Comparison of ENCODE assay signal across 8 mouse cellular contexts in genomic region chr3:57651231-57651864, GRCm38 (mm10). TPM values are rescaled to one million over a fixed set of nuclear protein-coding genes. Genes with fewer than 3 reads are reported as not detected.
DNase-seq lines count a peak whose midpoint lies in the region; ATAC-seq and TF ChIP-seq lines count a peak whose summit lies in the region.

Gene Commd2, minus strand, starts transcription at chr3:57651715.

- peaks cover 14% of the 10 kb centered on the region for H3K36me3 ChIP-seq in hindbrain, embryonic 14.5 days (replicated peaks; ENCODE audit: control insufficient read depth, insufficient read depth)

- H3K4me1 ChIP-seq in hindbrain, embryonic 14.5 days (replicated peaks; ENCODE audit: control insufficient read depth, insufficient read depth, low read length), result peaks cover 7% of the 10 kb centered on the region; the same call in 1 of the 2 replicates

- in situ Hi-C loops in Patski (cut with MboI; ENCODE audit: low pct_unique_long_range_greater_than_20kb), result no loop called here

- CTCF ChIA-PET in Patski (lab: Charles Lee), result interaction anchor here (0.8 to 1.0 kb wide), 2 partner anchors 25 to 181 kb away, joined by 3 read pairs; no protein-coding TSS in a partner anchor

- POLR2A ChIA-PET in Patski (lab: Charles Lee), result interaction anchor here (0.7 kb wide), 1 partner anchor 10 kb away, joined by 3 read pairs; no protein-coding TSS in a partner anchor

- DNase-seq in Patski (ENCODE audit: low read depth, low spot score), result peak; percentile 66
- DNase-seq in cerebellum, postnatal 14 days, result peak; percentile 96
- peak; percentile 88 to 89 for DNase-seq in frontal cortex, postnatal 25 days (ENCODE audit: low spot score in 2 of 2)
- DNase-seq in hindbrain, embryonic 14.5 days (ENCODE audit: low spot score), result peak; percentile 91
- peak; percentile 88 to 90 for DNase-seq in layer of hippocampus, postnatal 36 days
- peak; percentile 92 for DNase-seq in lung, postnatal 36 days
- peak; percentile 94 for DNase-seq in retina, postnatal 1 day
- DNase-seq in urinary bladder, adult 18-20 months (ENCODE audit: low spot score in 2 of 2), result peak; percentile 82 to 96

- no peak for TF ChIP-seq CTCF in Patski (IDR thresholded peaks at IDR 0.05)

- peak within 1 kb of the TSS; percentile 80 for H3K9ac ChIP-seq in hindbrain, embryonic 14.5 days

- WGBS in hindbrain, embryonic 14.5 days, result under 1% methylated on average over 42 of the region's 42 CpGs

- peak within 1 kb of the TSS; percentile 76 for H3K4me2 ChIP-seq in hindbrain, embryonic 14.5 days (replicated peaks)

- H3K27me3 ChIP-seq in Patski, result no peaks in the 10 kb centered on the region
- H3K27me3 ChIP-seq in hindbrain, embryonic 14.5 days (ENCODE audit: control insufficient read depth, insufficient read depth, low read length), result no peaks in the 10 kb centered on the region

- peak; percentile 82 for ATAC-seq in Patski
- peak; percentile 98 for ATAC-seq in hindbrain, embryonic 14.5 days (ENCODE audit: low FRiP score)

- peak within 1 kb of the TSS; percentile 79 for H3K27ac ChIP-seq in hindbrain, embryonic 14.5 days

- H3K4me3 ChIP-seq in hindbrain, embryonic 14.5 days (replicated peaks; ENCODE audit: low read length), result peak within 1 kb of the TSS; percentile 60

- H3K9me3 ChIP-seq in hindbrain, embryonic 14.5 days (ENCODE audit: control insufficient read depth, low read length), result no peaks in the 10 kb centered on the region

RNA-seq across cellular contexts. Expression of gene Commd2, which starts in this region (rescaled TPM):
- polyA plus RNA-seq in Patski (2021), result 67.2 TPM
- polyA plus RNA-seq in hindbrain, embryonic 14.5 days (2014; fragmentation: Nextera tagmentation; extraction: Ambion mirVana), result 75.8 and 79.7 TPM in 2 replicates
- total RNA-seq in layer of hippocampus, postnatal 36 days (2021), result 10 to 100 TPM; 20.3 to 22.6 TPM

Comparison
In these comparisons a context has a peak if more than half of its experiments do, and no peak if none do; other contexts are left out.
1. Peak in every context shown above with its lines: DNase-seq, ATAC-seq, H3K4me3 ChIP-seq and H3K27ac ChIP-seq.